ENCODE assay signal across 8 mouse cellular contexts in genomic region chr13:14063013-14063941, GRCm38 (mm10). TPM values are rescaled to one million over a fixed set of nuclear protein-coding genes. Genes with fewer than 3 reads are reported as not detected.
A peak's percentile ranks its signal among the peaks of the same experiment; 100 is the strongest.
DNase-seq lines count a peak whose midpoint lies in the region; ATAC-seq lines count a peak whose summit lies in the region.

Arid4b (plus strand) TSS chr13:14063232.
Ggps1 (minus strand) TSS chr13:14063488.

- peaks cover 7% of the 10 kb centered on the region for H3K36me3 ChIP-seq in hindbrain, embryonic 15.5 days

- H3K27ac ChIP-seq in hindbrain, embryonic 15.5 days (replicated peaks), result peak within 1 kb of the TSS; percentile 98

- peak within 1 kb of the TSS; percentile 66 for H3K4me2 ChIP-seq in hindbrain, embryonic 15.5 days

- peak within 1 kb of the TSS; percentile 89 for H3K9ac ChIP-seq in hindbrain, embryonic 15.5 days

- ATAC-seq in hindbrain, embryonic 15.5 days (ENCODE audit: low FRiP score, low read depth), result peak; percentile 98

- peak; percentile 99 for DNase-seq in T-cell, adult 2 months (ENCODE audit: low spot score)
- DNase-seq in cerebellum, postnatal 36 days, result peak; percentile 92 to 93
- peak; percentile 97 for DNase-seq in frontal cortex, postnatal 36 days (ENCODE audit: low spot score in 2 of 2)
- DNase-seq in left cerebral cortex, adult 11 months (ENCODE audit: low spot score), result peak; percentile 97
- peak; percentile 97 to 99 for DNase-seq in lung, postnatal 4 days
- DNase-seq in retina, postnatal 7 days (ENCODE audit: low read depth, low spot score), result peak; percentile 98
- peak; percentile 82 for DNase-seq in urinary bladder, adult 2 months (ENCODE audit: low spot score)

- no peaks in the 10 kb centered on the region for H3K27me3 ChIP-seq in hindbrain, embryonic 15.5 days

- no peaks in the 10 kb centered on the region for H3K9me3 ChIP-seq in hindbrain, embryonic 15.5 days

- under 1% methylated on average over 64 of the region's 64 CpGs for WGBS in hindbrain, embryonic 15.5 days

- H3K4me1 ChIP-seq in hindbrain, embryonic 15.5 days (replicated peaks), result peaks cover 49% of the 10 kb centered on the region

- H3K4me3 ChIP-seq in hindbrain, embryonic 15.5 days, result peak within 1 kb of the TSS; percentile 91

RNA-seq across cellular contexts. Expression of gene Arid4b, which starts in this region (rescaled TPM):
- 62.7 and 74.7 TPM in 2 replicates for polyA plus RNA-seq in hindbrain, embryonic 15.5 days (2015; fragmentation: Nextera tagmentation; extraction: Ambion mirVana)
- 18.2 and 19.8 TPM in 2 replicates for polyA plus RNA-seq in urinary bladder, adult 2 months (2012; rRNA removed)

RNA-seq across cellular contexts. Expression of gene Ggps1, which starts in this region (rescaled TPM):
- 71.2 and 72.3 TPM in 2 replicates for polyA plus RNA-seq in hindbrain, embryonic 15.5 days (2015; fragmentation: Nextera tagmentation; extraction: Ambion mirVana)
- 34.0 and 37.4 TPM in 2 replicates for polyA plus RNA-seq in urinary bladder, adult 2 months (2012; rRNA removed)

Comparison
In these comparisons a context has a peak if more than half of its experiments do, and no peak if none do; other contexts are left out.
1. Peak in every context shown above with its lines: DNase-seq, ATAC-seq, H3K4me3 ChIP-seq and H3K27ac ChIP-seq.